8 mouse cellular contexts compared by ENCODE assay signal in the genomic region with DNA sequence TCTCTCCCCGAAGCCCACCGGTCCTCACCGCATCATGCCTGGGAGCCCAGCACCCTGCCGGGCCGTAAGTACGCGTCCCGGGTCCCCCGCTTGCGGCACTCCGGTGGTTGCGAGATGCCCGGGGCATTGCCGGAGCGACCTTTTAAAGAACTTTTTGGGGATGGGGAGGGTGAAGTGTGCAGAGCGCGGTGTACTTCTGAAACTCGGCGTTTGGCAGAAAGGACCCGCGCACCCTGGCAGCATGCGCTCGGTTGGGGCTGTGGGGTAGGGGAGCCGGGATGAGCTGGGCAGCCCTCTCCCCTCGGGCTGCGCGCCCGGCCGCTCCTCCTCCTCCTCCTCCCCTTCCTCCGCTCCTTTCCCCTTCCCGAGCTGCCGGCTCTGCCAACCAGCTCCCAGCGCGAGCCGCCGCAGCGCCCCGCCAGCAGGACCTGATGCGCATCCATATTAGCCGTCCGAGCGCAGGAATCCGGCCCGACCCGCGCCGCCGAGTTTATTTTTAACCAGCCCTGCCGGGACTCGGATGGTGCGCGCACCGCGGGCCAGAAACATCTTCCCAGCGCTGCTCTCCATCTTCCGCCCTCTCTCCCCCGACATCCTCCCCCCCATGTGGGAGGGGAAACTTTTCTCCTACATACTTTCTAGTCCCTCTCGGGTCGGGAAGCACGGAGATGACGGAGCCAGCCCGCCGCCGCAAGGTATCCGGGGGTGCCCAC. TPM values are rescaled to one million over a fixed set of nuclear protein-coding genes. Genes with fewer than 3 reads are reported as not detected.
DNase-seq lines count a peak whose midpoint lies in the region; ATAC-seq and TF ChIP-seq lines count a peak whose summit lies in the region.

No protein-coding gene starts in this region.

- peak overlapping the region; percentile 97 for H3K4me3 ChIP-seq in bone marrow, adult 2 months (replicated peaks; ENCODE audit: control insufficient read depth, low read depth, low read length)
- H3K4me3 ChIP-seq in forebrain, embryonic 10.5 days = peak overlapping the region; percentile 85
- H3K4me3 ChIP-seq in heart, embryonic 15.5 days = peak overlapping the region; percentile 78
- peak overlapping the region; percentile 71 for H3K4me3 ChIP-seq in lung, embryonic 15.5 days
- H3K4me3 ChIP-seq in thymus, adult 2 months (ENCODE audit: control insufficient read depth, insufficient read depth, low read length) = peak overlapping the region; percentile 91

- no peak for TF ChIP-seq CTCF in bone marrow, adult 2 months (IDR thresholded peaks at IDR 0.05; ENCODE audit: control insufficient read depth, insufficient read depth, low read length)
- no peak for TF ChIP-seq CTCF in thymus, adult 2 months (IDR thresholded peaks at IDR 0.05; ENCODE audit: borderline replicate concordance, control insufficient read depth, extremely low read depth, insufficient read depth, low read length, poor library complexity)

- peaks cover 7% of the 10 kb centered on the region for H3K4me1 ChIP-seq in bone marrow, adult 2 months (ENCODE audit: control insufficient read depth, insufficient read depth, low read length)
- peaks cover 65% of the 10 kb centered on the region for H3K4me1 ChIP-seq in forebrain, embryonic 10.5 days
- peaks cover 46% of the 10 kb centered on the region for H3K4me1 ChIP-seq in heart, embryonic 15.5 days (replicated peaks)
- H3K4me1 ChIP-seq in lung, embryonic 15.5 days = peaks cover 42% of the 10 kb centered on the region
- peaks cover 21% of the 10 kb centered on the region for H3K4me1 ChIP-seq in thymus, adult 2 months (replicated peaks; ENCODE audit: control insufficient read depth, insufficient read depth, low read length)

- H3K9me3 ChIP-seq in forebrain, embryonic 10.5 days = no peaks in the 10 kb centered on the region
- no peaks in the 10 kb centered on the region for H3K9me3 ChIP-seq in heart, embryonic 15.5 days (replicated peaks)
- no peaks in the 10 kb centered on the region for H3K9me3 ChIP-seq in lung, embryonic 15.5 days

- no peaks in the 10 kb centered on the region for H3K36me3 ChIP-seq in forebrain, embryonic 10.5 days (replicated peaks)
- no peaks in the 10 kb centered on the region for H3K36me3 ChIP-seq in heart, embryonic 15.5 days
- no peaks in the 10 kb centered on the region for H3K36me3 ChIP-seq in lung, embryonic 15.5 days
- H3K36me3 ChIP-seq in thymus, adult 2 months (ENCODE audit: control insufficient read depth, insufficient read depth, low read length) = no peaks in the 10 kb centered on the region

- peak overlapping the region; percentile 80 for H3K9ac ChIP-seq in heart, embryonic 15.5 days
- H3K9ac ChIP-seq in lung, embryonic 15.5 days = peak overlapping the region; percentile 82

- DNase-seq in forebrain, embryonic 10.5 days (ENCODE audit: extremely low spot score, low spot score) = peak; percentile 69
- peak; percentile 87 to 92 for DNase-seq in kidney, postnatal 25 days
- DNase-seq in thymus, adult 2 months = peak; percentile 73

- peaks cover 62% of the 10 kb centered on the region for H3K27me3 ChIP-seq in forebrain, embryonic 10.5 days (ENCODE audit: poor library complexity, severe bottlenecking)
- H3K27me3 ChIP-seq in heart, embryonic 15.5 days = no peaks in the 10 kb centered on the region
- H3K27me3 ChIP-seq in lung, embryonic 15.5 days = no peaks in the 10 kb centered on the region
- H3K27me3 ChIP-seq in thymus, adult 2 months (ENCODE audit: control insufficient read depth, insufficient read depth, low read length) = no peaks in the 10 kb centered on the region

- TF ChIP-seq POLR2A in bone marrow, adult 2 months (IDR thresholded peaks at IDR 0.05; ENCODE audit: borderline replicate concordance, control insufficient read depth, low read depth, low read length) = no peak
- TF ChIP-seq POLR2A in thymus, adult 2 months (IDR thresholded peaks at IDR 0.05; ENCODE audit: control insufficient read depth, extremely low read depth, insufficient read depth, low read length, poor library complexity) = peak; percentile 0; the same call in 1 of the 2 replicates

- peak; percentile 19 for ATAC-seq in CD4-positive, CD25-positive, alpha-beta regulatory T cell, adult 4 months
- ATAC-seq in heart, embryonic 15.5 days (replicated peaks; ENCODE audit: insufficient number of reproducible peaks, insufficient read depth, low FRiP score, low read depth) = peak; percentile 44
- ATAC-seq in lung, embryonic 15.5 days (ENCODE audit: borderline replicate concordance, extremely low read depth, low FRiP score, low TSS enrichment) = peak; percentile 48
- peak; percentile 4; the same call in 1 of the 2 replicates for ATAC-seq in neutrophil, adult 5-6 weeks (ENCODE audit: extremely low read depth, insufficient number of reproducible peaks, low FRiP score, poor library complexity, severe bottlenecking)

- H3K27ac ChIP-seq in bone marrow, adult 2 months (ENCODE audit: control insufficient read depth, insufficient read depth, low read depth, low read length, poor library complexity) = peak overlapping the region; percentile 95
- H3K27ac ChIP-seq in forebrain, embryonic 10.5 days = peak overlapping the region; percentile 93
- peak overlapping the region; percentile 90 for H3K27ac ChIP-seq in heart, embryonic 15.5 days
- peak overlapping the region; percentile 94 for H3K27ac ChIP-seq in lung, embryonic 15.5 days
- peak overlapping the region; percentile 77 for H3K27ac ChIP-seq in thymus, adult 2 months (ENCODE audit: control insufficient read depth, insufficient read depth, low read length)

- peak overlapping the region; percentile 99 for H3K4me2 ChIP-seq in heart, embryonic 15.5 days
- H3K4me2 ChIP-seq in lung, embryonic 15.5 days = peak overlapping the region; percentile 97

- under 1% methylated on average over 63 of the region's 65 CpGs for WGBS in bone marrow, adult 2 months
- under 1% methylated on average over 64 of the region's 65 CpGs for WGBS in forebrain, embryonic 10.5 days
- under 1% methylated on average over 61 of the region's 65 CpGs for WGBS in heart, embryonic 15.5 days
- 1% methylated on average over 64 of the region's 65 CpGs for WGBS in lung, embryonic 15.5 days
- WGBS in thymus, adult 2 months = under 1% methylated on average over 65 of the region's 65 CpGs

RNA-seq across cellular contexts. Expression of gene Rreb1, which starts 48.2 kb away (rescaled TPM):
- polyA plus RNA-seq in CD4-positive, CD25-positive, alpha-beta regulatory T cell, adult 4 months (2017; shearing (Covaris generic)) = 1 to 10 TPM; 6.7 to 7.9 TPM
- 7.5 and 17.7 TPM in 2 replicates for polyA plus RNA-seq in bone marrow, adult 2 months (2011; ENCODE audit: insufficient read depth, insufficient read length, low replicate concordance, missing spikeins)
- 5.5 and 6.6 TPM in 2 replicates for polyA plus RNA-seq in forebrain, embryonic 10.5 days (2016; fragmentation: Nextera tagmentation; extraction: Ambion mirVana)
- polyA plus RNA-seq in heart, embryonic 15.5 days (2015; fragmentation: Nextera tagmentation; extraction: Ambion mirVana) = 9.7 and 12.2 TPM in 2 replicates
- 16.8 and 17.9 TPM in 2 replicates for polyA plus RNA-seq in lung, embryonic 15.5 days (2015; fragmentation: Nextera tagmentation; extraction: Ambion mirVana)
- 24.9 and 25.3 TPM in 2 replicates for total RNA-seq in neutrophil, adult 5-6 weeks (2017)
- 37.5 and 46.9 TPM in 2 replicates for polyA plus RNA-seq in thymus, adult 2 months (2012; rRNA removed)

Comparison
In these comparisons a context has a peak if more than half of its experiments do, and no peak if none do; other contexts are left out.
1. Peak in every context shown above with its lines: DNase-seq, ATAC-seq, H3K4me3 ChIP-seq and H3K27ac ChIP-seq.